Mouse (Mus musculus) skeletal muscle tissue, postnatal 0 days (tissue): ENCODE results near the gene Tmem184a. TPM values are rescaled to one million over a fixed set of nuclear protein-coding genes. Genes with fewer than 3 reads are reported as not detected.

ENCODE experiments used
- microRNA-seq, 2 experiments: library from miRNA; unstranded; fragments of <30 nt; microRNA quantifications; one replicate each; pipeline ENCODE4; 2016
- polyA plus RNA-seq: library from polyadenylated mRNA; unstranded; fragments of >200 nt; fragmentation: Nextera tagmentation; extraction: Ambion mirVana; gene quantifications from 2 replicates; pipeline ENCODE4 v1.2.1, GENCODE M21; 2015

Gene Tmem184a
- 0.36 and 0.39 TPM in 2 replicates for polyA plus RNA-seq

GRCm38 (mm10) chr5:139819538-139820181 is at the start of gene Tmem184a:
TSS of gene Tmem184a (minus strand) at chr5:139819917.

DNA sequence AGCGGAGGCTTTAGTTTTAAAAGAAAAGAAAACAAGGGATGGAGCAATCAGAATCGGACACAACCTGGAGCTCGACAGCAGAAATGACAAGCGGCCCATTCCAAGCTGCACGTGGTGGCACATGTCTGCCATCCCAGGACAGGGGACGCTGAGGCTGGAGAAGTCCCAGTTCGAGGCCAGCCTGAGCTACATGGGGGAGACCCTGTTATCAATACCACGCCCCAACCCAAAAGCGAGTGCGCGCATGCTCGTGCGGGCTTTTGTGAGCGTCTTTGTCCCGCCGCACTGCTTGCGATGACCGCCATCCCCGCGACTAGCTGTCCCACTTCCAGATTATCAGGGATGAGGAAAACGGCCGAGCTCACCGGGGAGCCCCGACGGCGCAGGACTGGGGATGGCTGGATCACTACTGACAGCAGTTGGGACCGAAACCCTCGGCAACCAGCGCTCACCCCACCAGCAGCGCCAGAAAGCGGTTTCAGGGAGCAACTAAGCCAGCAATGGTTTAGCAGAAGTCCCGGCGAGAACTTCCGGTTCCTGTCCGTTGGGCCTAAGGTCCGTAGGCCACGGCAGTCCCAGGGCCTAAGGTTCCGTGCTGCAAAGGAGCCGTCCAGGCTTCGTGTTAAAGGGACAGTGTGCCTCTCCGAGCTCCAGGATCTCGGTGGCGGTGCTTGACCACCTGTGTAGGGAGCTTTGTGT is 6.8 kb upstream of the Tmem184a start, which contains the start of the genes Gm26938 and Psmg3:
TSS of gene Gm26938 (minus strand) at position 51 of the 699 bp plus-strand sequence.
TSS of gene Psmg3 (minus strand) at position 529 of the 699 bp plus-strand sequence.

DNA sequence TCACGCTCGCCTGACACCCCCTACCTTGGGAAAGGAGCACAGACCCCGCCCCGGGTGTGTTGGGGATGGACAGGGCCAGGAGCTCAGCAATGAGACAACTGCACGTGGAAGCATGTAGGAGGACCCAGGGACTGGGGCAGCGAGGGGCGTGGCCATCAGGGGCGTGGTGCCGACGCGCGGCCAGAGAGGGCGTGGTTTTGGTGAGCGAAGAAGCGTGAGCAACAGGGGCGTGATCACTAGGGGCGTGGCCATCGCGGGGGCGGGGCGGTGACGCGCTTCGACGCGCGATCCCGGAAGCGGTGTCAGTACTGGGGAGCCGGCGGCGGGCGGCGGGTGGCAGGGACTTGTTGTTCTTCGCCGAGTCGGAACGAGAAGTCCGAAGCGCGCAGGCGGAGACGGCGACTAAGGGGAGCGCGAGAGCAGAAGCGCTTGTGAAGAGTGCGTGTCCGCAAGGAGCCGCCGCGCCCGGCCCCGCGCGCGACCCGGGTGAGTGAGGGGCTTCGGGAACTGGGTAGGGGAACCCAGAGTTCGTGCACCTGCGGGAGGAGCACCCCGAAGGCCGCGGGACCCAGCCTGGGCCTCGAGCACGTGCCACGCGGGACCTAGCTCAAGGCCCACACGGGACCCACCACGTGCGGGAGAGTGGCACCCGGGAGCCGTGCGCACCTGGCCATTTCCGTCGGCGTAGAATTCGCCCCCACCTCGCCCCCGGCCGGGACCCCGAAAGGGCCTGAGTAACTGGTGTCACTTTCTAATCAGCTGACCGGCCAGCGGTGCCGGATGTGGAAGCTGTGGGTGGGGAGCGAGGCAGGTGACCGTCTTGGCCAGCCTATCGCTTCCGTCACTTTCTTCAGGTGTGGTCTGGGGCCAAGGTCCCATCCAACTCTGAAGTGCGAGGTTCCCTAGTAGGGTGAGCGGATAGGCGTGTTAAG is 28.2 kb downstream of the Tmem184a start, which contains the start of gene Mafk:
TSS of gene Mafk (plus strand) at position 287 of the 932 bp plus-strand sequence.

DNA sequence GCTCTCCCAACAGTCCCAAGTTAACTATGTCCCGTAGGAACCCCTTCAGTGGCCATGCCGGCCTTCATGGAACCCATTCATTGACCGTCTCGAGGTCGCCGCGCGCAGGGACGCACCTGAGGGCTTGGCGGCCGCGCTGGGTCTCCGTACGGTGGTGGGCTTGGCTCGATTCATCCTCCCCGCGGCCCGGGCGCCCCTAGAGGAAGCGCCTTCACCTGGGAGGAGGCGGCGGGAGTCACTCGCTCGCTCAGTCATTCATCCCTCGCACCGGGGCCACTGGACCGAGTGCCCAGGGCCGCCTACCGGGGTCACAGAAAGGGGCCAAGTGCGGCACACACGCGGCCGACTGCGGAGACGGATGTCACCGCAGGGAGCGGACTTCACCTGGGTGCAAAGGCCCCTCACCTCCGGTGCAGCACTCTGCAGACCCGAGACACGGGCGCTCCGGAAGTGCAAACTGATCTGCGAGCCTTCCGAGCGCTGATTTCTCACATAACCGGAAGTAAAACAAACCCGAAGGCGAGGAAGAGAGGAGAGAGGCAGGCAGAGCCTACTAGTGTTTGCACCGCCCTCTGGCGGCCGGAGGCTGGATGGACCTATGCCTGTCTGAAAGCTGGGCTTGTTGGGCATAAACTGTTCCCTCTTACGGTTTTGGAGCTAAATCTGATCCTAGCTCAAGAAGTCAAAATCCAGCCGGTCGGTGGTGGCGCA is 44.3 kb downstream of the Tmem184a start, which contains the start of gene Ints1:
TSS of gene Ints1 (minus strand) at position 459 of the 711 bp plus-strand sequence.

Small RNA genes lying within 50 kb of the gene (microRNA-seq; reads per million reads assigned to microRNA genes)
- gene Mir7037: 0 reads per million in 2 experiments

Other genes starting within 250 kb of the Tmem184a start
- gene Micall2, start 83.6 kb downstream of the Tmem184a start, polyA plus RNA-seq: 1.3 and 1.5 TPM in 2 replicates
- gene Ints1, start 44.2 kb downstream of the Tmem184a start, polyA plus RNA-seq: 8.6 and 9.9 TPM in 2 replicates
- gene Mafk, start 28.4 kb downstream of the Tmem184a start, polyA plus RNA-seq: 10.3 and 10.4 TPM in 2 replicates
- not detected in 2 replicates for gene Gm26938, start 6.5 kb upstream of the Tmem184a start, polyA plus RNA-seq
- 32.1 and 34.8 TPM in 2 replicates for gene Psmg3, start 7.0 kb upstream of the Tmem184a start, polyA plus RNA-seq
- gene Elfn1, start 88.0 kb upstream of the Tmem184a start, polyA plus RNA-seq: 0.06 and 0.15 TPM in 2 replicates